Mouse (Mus musculus) brain, embryonic 14.5 days (tissue): Measurements from ENCODE around the gene Iqcg.

Source experiments
- CTCF ChIP-seq: fragments of 200-500 bp; IDR thresholded peaks from 2 replicates; pipeline ENCODE4 v1.5.1; 2012; ENCODE audit warnings: inconsistent platforms, mild to moderate bottlenecking, moderate library complexity, borderline replicate concordance; ENCODE audit not compliant: insufficient read depth, insufficient read length; ENCODE audit errors: extremely low read depth
- POLR2A ChIP-seq: fragments of 200-500 bp; IDR thresholded peaks from 2 replicates; pipeline ENCODE4 v1.6.1; 2012; ENCODE audit warnings: mild to moderate bottlenecking, inconsistent platforms, borderline replicate concordance; ENCODE audit not compliant: poor library complexity, insufficient read depth, insufficient read length, severe bottlenecking; ENCODE audit errors: extremely low read depth

DNA sequence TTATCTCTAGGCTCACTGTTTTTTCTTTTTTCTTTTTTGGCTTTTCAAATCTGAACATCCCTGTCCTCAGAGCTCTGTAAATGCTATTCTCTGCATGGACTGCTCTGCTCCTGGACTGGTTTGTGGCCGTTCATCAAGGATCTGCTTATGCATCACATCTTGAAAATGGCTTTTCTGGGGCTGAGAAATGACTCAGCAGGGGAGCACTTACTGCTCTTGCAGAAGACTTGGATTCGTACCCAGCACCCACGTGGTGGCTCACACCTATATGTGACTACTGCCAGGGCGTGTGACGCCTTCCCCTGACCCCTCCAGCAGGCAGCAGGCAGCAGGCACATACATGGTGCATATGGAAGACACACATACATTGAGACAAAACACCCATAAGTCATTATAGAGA lies 63.9 kb downstream of the Iqcg start:
- TF ChIP-seq POLR2A: no peak
- no peak for TF ChIP-seq CTCF
